8 mouse cellular contexts compared by ENCODE assay signal in the genomic region with DNA sequence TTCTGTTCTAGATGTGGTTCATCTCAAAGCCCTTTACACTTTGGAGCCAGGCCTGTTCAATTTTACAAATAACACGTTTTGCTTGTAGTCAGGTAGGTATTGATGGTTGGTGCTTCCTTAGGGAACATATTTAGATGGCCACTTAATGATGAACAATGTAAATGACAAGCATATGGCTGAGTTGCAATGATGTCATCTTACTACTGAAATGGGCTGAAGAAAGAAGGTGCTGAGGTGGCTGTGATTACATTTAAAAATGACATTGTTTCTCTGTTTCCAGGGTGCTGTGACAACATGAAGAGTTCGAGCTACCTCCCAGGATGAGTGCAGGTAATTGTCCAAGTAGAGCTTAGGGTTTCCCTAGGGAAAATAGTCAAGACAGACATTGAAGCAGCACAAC. TPM values are rescaled to one million over a fixed set of nuclear protein-coding genes. Genes with fewer than 3 reads are reported as not detected.
DNase-seq lines count a peak whose midpoint lies in the region; ATAC-seq and TF ChIP-seq lines count a peak whose summit lies in the region.
"Had no signal": no experiment of that assay in that cellular context is flagged by ENCODE, and none has a peak within 500 bp of the region (broad histone marks: within the 10 kb centered on the region; RNA-seq: fewer than 3 reads in every experiment).

No protein-coding gene starts in this region.

- DNase-seq in lung, embryonic 14.5 days = no peak
- no peak for DNase-seq in lung, postnatal 10 days
- DNase-seq in embryonic facial prominence, embryonic 14.5 days (ENCODE audit: low spot score) = no peak
- DNase-seq in limb, embryonic 10.5 days (ENCODE audit: low spot score) = no peak
- DNase-seq in retina, embryonic 14.5 days (ENCODE audit: low spot score) = no peak
- DNase-seq in spleen, postnatal 36 days (ENCODE audit: low spot score in 2 of 2) = no peak

- peak overlapping the region; percentile 74 for H3K4me3 ChIP-seq in lung, embryonic 14.5 days (ENCODE audit: low read depth, low read length)
- peak overlapping the region; percentile 68 for H3K4me3 ChIP-seq in embryonic facial prominence, embryonic 14.5 days (ENCODE audit: low read depth, low read length)
- peak overlapping the region; percentile 68 for H3K4me3 ChIP-seq in limb, embryonic 10.5 days
- peak overlapping the region; percentile 70 for H3K4me3 ChIP-seq in neural tube, embryonic 15.5 days (replicated peaks)

- peaks cover 12% of the 10 kb centered on the region; the same call in 1 of the 2 replicates for H3K4me1 ChIP-seq in lung, embryonic 14.5 days (ENCODE audit: insufficient read depth)
- H3K4me1 ChIP-seq in embryonic facial prominence, embryonic 14.5 days (ENCODE audit: control insufficient read depth, insufficient read depth, low read length) = peaks cover 18% of the 10 kb centered on the region
- H3K4me1 ChIP-seq in limb, embryonic 10.5 days = peaks cover 14% of the 10 kb centered on the region
- H3K4me1 ChIP-seq in neural tube, embryonic 15.5 days = peaks cover 37% of the 10 kb centered on the region

- peak overlapping the region; percentile 97 for H3K27ac ChIP-seq in lung, embryonic 14.5 days (ENCODE audit: low read depth)
- H3K27ac ChIP-seq in embryonic facial prominence, embryonic 14.5 days (replicated peaks; ENCODE audit: low read depth, low read length) = peak overlapping the region; percentile 88
- H3K27ac ChIP-seq in limb, embryonic 10.5 days = peak overlapping the region; percentile 93
- H3K27ac ChIP-seq in neural tube, embryonic 15.5 days (replicated peaks) = peak overlapping the region; percentile 96

- no peak for TF ChIP-seq CTCF in lung, embryonic 14.5 days (IDR thresholded peaks at IDR 0.05; ENCODE audit: low read depth)

- no peak for ATAC-seq in lung, embryonic 14.5 days (ENCODE audit: insufficient read depth)
- ATAC-seq in embryonic facial prominence, embryonic 14.5 days (ENCODE audit: low read depth) = no peak
- ATAC-seq in neural tube, embryonic 15.5 days (ENCODE audit: low FRiP score) = no peak

- H3K9me3 ChIP-seq in lung, embryonic 14.5 days (ENCODE audit: low read depth, low read length) = no peaks in the 10 kb centered on the region
- H3K9me3 ChIP-seq in embryonic facial prominence, embryonic 14.5 days (ENCODE audit: control insufficient read depth, low read length) = no peaks in the 10 kb centered on the region
- H3K9me3 ChIP-seq in limb, embryonic 10.5 days (replicated peaks) = no peaks in the 10 kb centered on the region
- no peaks in the 10 kb centered on the region for H3K9me3 ChIP-seq in neural tube, embryonic 15.5 days (replicated peaks)

- H3K36me3 ChIP-seq in lung, embryonic 14.5 days (ENCODE audit: insufficient read depth) = peaks cover 32% of the 10 kb centered on the region
- peaks cover 29% of the 10 kb centered on the region for H3K36me3 ChIP-seq in embryonic facial prominence, embryonic 14.5 days (ENCODE audit: control insufficient read depth, insufficient read depth, low read length)
- peaks cover 28% of the 10 kb centered on the region for H3K36me3 ChIP-seq in limb, embryonic 10.5 days
- peaks cover 26% of the 10 kb centered on the region for H3K36me3 ChIP-seq in neural tube, embryonic 15.5 days

- H3K27me3 ChIP-seq in lung, embryonic 14.5 days (ENCODE audit: insufficient read depth, low read length) = no peaks in the 10 kb centered on the region
- H3K27me3 ChIP-seq in embryonic facial prominence, embryonic 14.5 days (replicated peaks; ENCODE audit: control insufficient read depth, insufficient read depth, low read length) = no peaks in the 10 kb centered on the region
- no peaks in the 10 kb centered on the region for H3K27me3 ChIP-seq in limb, embryonic 10.5 days (ENCODE audit: low read depth, poor library complexity, severe bottlenecking)
- no peaks in the 10 kb centered on the region for H3K27me3 ChIP-seq in neural tube, embryonic 15.5 days (replicated peaks)

- peak overlapping the region; percentile 97 for H3K4me2 ChIP-seq in lung, embryonic 14.5 days
- H3K4me2 ChIP-seq in embryonic facial prominence, embryonic 14.5 days (ENCODE audit: low read depth, low read length) = peak overlapping the region; percentile 86
- peak overlapping the region; percentile 67 for H3K4me2 ChIP-seq in neural tube, embryonic 15.5 days

- WGBS in lung, embryonic 14.5 days = 1% methylated on average over 2 of the region's 2 CpGs
- WGBS in embryonic facial prominence, embryonic 14.5 days = 6% methylated on average over 2 of the region's 2 CpGs
- 1% methylated on average over 2 of the region's 2 CpGs for WGBS in limb, embryonic 10.5 days
- WGBS in neural tube, embryonic 15.5 days = 0% methylated on average over 2 of the region's 2 CpGs

- peak overlapping the region; percentile 98 for H3K9ac ChIP-seq in lung, embryonic 14.5 days
- H3K9ac ChIP-seq in embryonic facial prominence, embryonic 14.5 days (ENCODE audit: low read depth, low read length) = peak overlapping the region; percentile 94
- peak overlapping the region; percentile 84 for H3K9ac ChIP-seq in neural tube, embryonic 15.5 days (replicated peaks)

RNA-seq across cellular contexts. Expression of a gene that starts 1.2 kb away (rescaled TPM):
- polyA plus RNA-seq in lung, embryonic 14.5 days (2014; fragmentation: Nextera tagmentation; extraction: Ambion mirVana) = 85.0 and 89.1 TPM in 2 replicates
- polyA plus RNA-seq in embryonic facial prominence, embryonic 14.5 days (2014; fragmentation: Nextera tagmentation; extraction: Ambion mirVana) = 100 and 107 TPM in 2 replicates
- 119 and 128 TPM in 2 replicates for polyA plus RNA-seq in limb, embryonic 10.5 days (2016; fragmentation: Nextera tagmentation; extraction: Ambion mirVana)
- 158 and 159 TPM in 2 replicates for polyA plus RNA-seq in neural tube, embryonic 15.5 days (2015; fragmentation: Nextera tagmentation; extraction: Ambion mirVana)

RNA-seq across cellular contexts. Expression of a gene that starts 11.2 kb away (rescaled TPM):
- polyA plus RNA-seq in lung, embryonic 14.5 days (2014; fragmentation: Nextera tagmentation; extraction: Ambion mirVana) = 83.4 and 88.0 TPM in 2 replicates
- polyA plus RNA-seq in embryonic facial prominence, embryonic 14.5 days (2014; fragmentation: Nextera tagmentation; extraction: Ambion mirVana) = 76.6 and 80.1 TPM in 2 replicates
- polyA plus RNA-seq in limb, embryonic 10.5 days (2016; fragmentation: Nextera tagmentation; extraction: Ambion mirVana) = 121 and 145 TPM in 2 replicates
- polyA plus RNA-seq in neural tube, embryonic 15.5 days (2015; fragmentation: Nextera tagmentation; extraction: Ambion mirVana) = 91.0 and 95.2 TPM in 2 replicates

RNA-seq across cellular contexts. Expression of a gene that starts 16.1 kb away (rescaled TPM):
- 1.2 and 2.3 TPM in 2 replicates for polyA plus RNA-seq in lung, embryonic 14.5 days (2014; fragmentation: Nextera tagmentation; extraction: Ambion mirVana)
- polyA plus RNA-seq in embryonic facial prominence, embryonic 14.5 days (2014; fragmentation: Nextera tagmentation; extraction: Ambion mirVana) = 0.85 and 1.9 TPM in 2 replicates
- polyA plus RNA-seq in limb, embryonic 10.5 days (2016; fragmentation: Nextera tagmentation; extraction: Ambion mirVana) = 2.8 and 3.1 TPM in 2 replicates
- polyA plus RNA-seq in neural tube, embryonic 15.5 days (2015; fragmentation: Nextera tagmentation; extraction: Ambion mirVana) = 1.5 and 2.2 TPM in 2 replicates
- polyA plus RNA-seq: large intestine, adult 2 months had no signal

RNA-seq across cellular contexts. Expression of a gene that starts 16.8 kb away (rescaled TPM):
- polyA plus RNA-seq in lung, embryonic 14.5 days (2014; fragmentation: Nextera tagmentation; extraction: Ambion mirVana) = 122 and 126 TPM in 2 replicates
- polyA plus RNA-seq in embryonic facial prominence, embryonic 14.5 days (2014; fragmentation: Nextera tagmentation; extraction: Ambion mirVana) = 140 and 142 TPM in 2 replicates
- polyA plus RNA-seq in limb, embryonic 10.5 days (2016; fragmentation: Nextera tagmentation; extraction: Ambion mirVana) = 99.3 and 134 TPM in 2 replicates
- 124 and 127 TPM in 2 replicates for polyA plus RNA-seq in neural tube, embryonic 15.5 days (2015; fragmentation: Nextera tagmentation; extraction: Ambion mirVana)

RNA-seq across cellular contexts. Expression of a gene that starts 32.5 kb away (rescaled TPM):
- 195 and 197 TPM in 2 replicates for polyA plus RNA-seq in lung, embryonic 14.5 days (2014; fragmentation: Nextera tagmentation; extraction: Ambion mirVana)
- 152 and 171 TPM in 2 replicates for polyA plus RNA-seq in embryonic facial prominence, embryonic 14.5 days (2014; fragmentation: Nextera tagmentation; extraction: Ambion mirVana)
- 257 and 273 TPM in 2 replicates for polyA plus RNA-seq in limb, embryonic 10.5 days (2016; fragmentation: Nextera tagmentation; extraction: Ambion mirVana)
- polyA plus RNA-seq in neural tube, embryonic 15.5 days (2015; fragmentation: Nextera tagmentation; extraction: Ambion mirVana) = 127 and 140 TPM in 2 replicates
